Mouse (Mus musculus) MEL (cell line): ENCODE data around the gene Bcl7c. TPM values are rescaled to one million over a fixed set of nuclear protein-coding genes. Genes with fewer than 3 reads are reported as not detected.
A peak's percentile ranks its signal among the peaks of the same experiment; 100 is the strongest.
"Not testable (repeated sequence)": the region's sequence is repeated elsewhere in the genome, so short reads cannot be mapped to it uniquely, and the experiment has no call there.

Experiments used
- DNase-seq: peaks from one replicate; pipeline ENCODE4 v3.0.0; 2011; ENCODE audit warnings: low read depth, low spot score
- H3K27ac ChIP-seq: 2 replicates; pipeline ENCODE4 v1.5.1; 2012; ENCODE audit warnings: low read depth, mild to moderate bottlenecking, control low read depth, low read length, moderate library complexity; ENCODE audit not compliant: control insufficient read depth
- H3K27me3 ChIP-seq, 2 experiments: fragments of 150-350 bp in 1 of 2; sonication (generic) in 1 of 2; 2 replicates each; pipeline ENCODE4 v1.6.1; 2012; ENCODE audit warnings: low read length in 2 of 2, mild to moderate bottlenecking in 2 of 2, improper control_type of control experiment in 1 of 2, moderate library complexity in 1 of 2; ENCODE audit not compliant: insufficient read depth in 2 of 2, control insufficient read depth in 1 of 2
- H3K36me3 ChIP-seq, 2 experiments: 2 replicates each; pipeline ENCODE4 v1.6.1; 2012 to 2014; ENCODE audit warnings: low read length in 2 of 2, improper control_type of control experiment in 1 of 2, inconsistent platforms in 1 of 2, mild to moderate bottlenecking in 1 of 2; ENCODE audit not compliant: insufficient read depth in 2 of 2, control insufficient read depth in 1 of 2
- H3K4me1 ChIP-seq, 2 experiments: fragments of 150-350 bp in 1 of 2; sonication (generic) in 1 of 2; 2 replicates each; pipeline ENCODE4 v1.6.1; 2012; ENCODE audit warnings: low read length in 2 of 2, improper control_type of control experiment in 1 of 2, mild to moderate bottlenecking in 1 of 2; ENCODE audit not compliant: insufficient read depth in 2 of 2, control insufficient read depth in 1 of 2
- H3K4me3 ChIP-seq, 2 experiments: fragments of 150-350 bp in 1 of 2; sonication (generic) in 1 of 2; 2 replicates each; pipeline ENCODE4 v1.5.1; 2012; ENCODE audit warnings: low read depth in 2 of 2, low read length in 2 of 2, mild to moderate bottlenecking in 2 of 2, moderate library complexity in 2 of 2, control low read depth in 1 of 2, improper control_type of control experiment in 1 of 2; ENCODE audit not compliant: control insufficient read depth in 1 of 2, insufficient read depth in 1 of 2
- H3K79me2 ChIP-seq: 2 replicates; pipeline ENCODE4 v1.6.1; 2012; ENCODE audit warnings: mild to moderate bottlenecking, low read length, moderate library complexity; ENCODE audit not compliant: control insufficient read depth, poor library complexity, insufficient read depth
- H3K9ac ChIP-seq: 2 replicates; pipeline ENCODE4 v1.6.1; 2012; ENCODE audit warnings: low read depth, mild to moderate bottlenecking, control low read depth, low read length, moderate library complexity; ENCODE audit not compliant: control insufficient read depth, poor library complexity, severe bottlenecking
- H3K9me3 ChIP-seq: fragments of 150-350 bp; sonication (generic); replicated peaks from 2 replicates; pipeline ENCODE4 v1.6.1; 2012; ENCODE audit warnings: mild to moderate bottlenecking, low read length, improper control_type of control experiment, moderate library complexity; ENCODE audit not compliant: insufficient read depth
- EP300 ChIP-seq, 2 experiments: IDR thresholded peaks; 2 replicates each; pipeline ENCODE4 v1.6.1; 2011; ENCODE audit warnings: improper control_type of control experiment in 2 of 2, low read length in 2 of 2, low read depth in 1 of 2, mild to moderate bottlenecking in 1 of 2
- GATA1 ChIP-seq: IDR thresholded peaks from 2 replicates; pipeline ENCODE4 v1.6.1; 2011; ENCODE audit warnings: low read depth, low read length, improper control_type of control experiment
- KAT2A ChIP-seq: conservative IDR thresholded peaks from 2 replicates; pipeline ENCODE4 v1.6.1; 2012; ENCODE audit warnings: low read depth, low read length, improper control_type of control experiment, inconsistent platforms
- MAX ChIP-seq: IDR thresholded peaks from 2 replicates; pipeline ENCODE4 v1.6.1; 2011; ENCODE audit warnings: low read length, improper control_type of control experiment
- POLR2A ChIP-seq, 2 experiments: IDR thresholded peaks; 2 replicates each; pipeline ENCODE4 v1.6.1; 2011 to 2012; ENCODE audit warnings: low read length in 2 of 2, mild to moderate bottlenecking in 2 of 2, control low read depth in 1 of 2, improper control_type of control experiment in 1 of 2, low read depth in 1 of 2, moderate library complexity in 1 of 2; ENCODE audit not compliant: control insufficient read depth in 1 of 2, insufficient read depth in 1 of 2, poor library complexity in 1 of 2
- RAD21 ChIP-seq: IDR thresholded peaks from 2 replicates; pipeline ENCODE4 v1.6.1; 2011; ENCODE audit warnings: mild to moderate bottlenecking, low read depth, low read length, improper control_type of control experiment
- TAL1 ChIP-seq: IDR thresholded peaks from 2 replicates; pipeline ENCODE4 v1.6.1; 2012; ENCODE audit warnings: mild to moderate bottlenecking, inconsistent platforms, low read length, moderate library complexity, mixed read lengths
- TCF12 ChIP-seq: IDR thresholded peaks from 2 replicates; pipeline ENCODE4 v1.6.1; 2014; ENCODE audit warnings: low read depth, mild to moderate bottlenecking, inconsistent platforms, low read length, improper control_type of control experiment, moderate library complexity
- UBTF ChIP-seq: IDR thresholded peaks from 2 replicates; pipeline ENCODE4 v1.6.1; 2012; ENCODE audit warnings: low read depth, mild to moderate bottlenecking, inconsistent platforms, low read length, improper control_type of control experiment, moderate library complexity, borderline replicate concordance; ENCODE audit not compliant: insufficient read depth
- USF1 ChIP-seq: IDR thresholded peaks from 2 replicates; pipeline ENCODE4 v1.6.1; 2014; ENCODE audit warnings: low read depth, mild to moderate bottlenecking, inconsistent platforms, low read length, improper control_type of control experiment, moderate library complexity
- USF2 ChIP-seq, 2 experiments: IDR thresholded peaks; 2 replicates each; pipeline ENCODE4 v1.6.1; 2011 to 2012; ENCODE audit warnings: improper control_type of control experiment in 2 of 2, low read length in 2 of 2, borderline replicate concordance in 1 of 2, inconsistent platforms in 1 of 2, low read depth in 1 of 2, mild to moderate bottlenecking in 1 of 2; ENCODE audit not compliant: insufficient read depth in 1 of 2
- ZMIZ1 ChIP-seq: IDR thresholded peaks from 2 replicates; pipeline ENCODE4 v1.6.1; 2012; ENCODE audit warnings: low read depth, mild to moderate bottlenecking, inconsistent platforms, low read length, improper control_type of control experiment, moderate library complexity
- polyA plus RNA-seq, 2 experiments: library from polyadenylated mRNA; stranded (reverse) in 1 of 2; unstranded in 1 of 2; fragments of >175 nt in 1 of 2; fragments of >200 nt in 1 of 2; gene quantifications; 2 replicates each; pipeline versions ENCODE4 v1.2.1 to v1.2.4; 2012; ENCODE audit warnings: low replicate concordance in 2 of 2, low read depth in 1 of 2; ENCODE audit not compliant: insufficient read length in 2 of 2, insufficient read depth in 1 of 2, missing spikeins in 1 of 2
- total RNA-seq: library from RNA; depleted of rRNA; stranded (reverse); fragments of 300-350 nt; gene quantifications from 2 replicates; pipeline ENCODE4 v1.2.3, GENCODE M21; 2012

Bcl7c gene
- total and polyA plus RNA-seq, 3 experiments, result 72.4 to 98.4 TPM; not detected in 1

GRCm38 (mm10) chr7:127700712-127701331 lies 7.9 kb downstream of the Bcl7c start:
- TF ChIP-seq POLR2A (IDR thresholded peaks at IDR 0.05; ENCODE audit: control insufficient read depth in 1 of 2, insufficient read depth in 1 of 2, low read depth in 1 of 2, low read length in 2 of 2, poor library complexity in 1 of 2), result no peak
- peak; percentile 78 for TF ChIP-seq GATA1
- 0 out of 4 replicates have a peak, but pooled peaks of 1 of the 2 experiments have one; percentile 10 for TF ChIP-seq EP300 (IDR thresholded peaks at IDR 0.05; ENCODE audit: low read depth in 1 of 2, low read length in 2 of 2)
- Histone ChIP-seq H3K9ac (no peak overlapping the region), H3K27me3 (no peaks in the 10 kb centered on the region), H3K36me3 (peaks cover 0 to 9% of the 10 kb centered on the region in 2 experiments; a peak in 2 of 4 replicates), H3K9me3 (no peaks in the 10 kb centered on the region), H3K4me3 (no peak overlapping the region), H3K27ac (no peak overlapping the region), H3K79me2 (no peaks in the 10 kb centered on the region), H3K4me1 (peaks cover 10 to 11% of the 10 kb centered on the region in 2 experiments)
- peak; percentile 35 for DNase-seq

DNA sequence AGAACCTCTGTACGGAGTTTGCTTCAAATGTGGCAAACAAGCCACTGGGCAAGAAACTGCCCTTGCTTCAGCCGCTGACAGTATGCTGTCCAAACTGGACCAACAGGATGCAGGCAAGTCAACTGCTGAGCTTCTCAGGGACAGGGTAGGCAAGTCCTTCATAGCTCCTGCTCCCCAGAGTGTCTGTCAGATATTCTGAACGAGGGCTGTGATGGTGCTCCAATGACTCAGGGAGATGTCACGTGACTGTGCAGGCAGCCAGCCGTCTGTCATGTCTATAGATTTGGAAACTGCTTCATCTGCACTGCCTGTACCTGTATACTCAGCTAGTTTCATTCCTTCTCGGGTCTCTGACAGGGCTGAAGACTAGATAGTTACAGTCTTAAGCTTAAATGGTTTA lies 9.7 kb downstream of the Bcl7c start:
- no peak overlapping the region for H3K27ac ChIP-seq
- peaks cover 10 to 11% of the 10 kb centered on the region in 2 experiments for H3K4me1 ChIP-seq
- H3K4me3 ChIP-seq, result no peak overlapping the region
- no peaks in the 10 kb centered on the region for H3K9me3 ChIP-seq
- H3K9ac ChIP-seq, result no peak overlapping the region
- no peak for TF ChIP-seq TAL1
- no peak for TF ChIP-seq RAD21
- TF ChIP-seq MAX, result no peak
- no peak for TF ChIP-seq KAT2A
- no peak for TF ChIP-seq ZMIZ1
- no peak for TF ChIP-seq USF1
- no peak for TF ChIP-seq UBTF
- no peak for TF ChIP-seq USF2 (IDR thresholded peaks at IDR 0.05; ENCODE audit: borderline replicate concordance in 1 of 2, insufficient read depth in 1 of 2, low read depth in 1 of 2, low read length in 2 of 2)
- TF ChIP-seq, all 39 proteins: peak for 0
- H3K36me3 ChIP-seq, result peaks cover 0 to 9% of the 10 kb centered on the region in 2 experiments; a peak in 2 of 4 replicates
- no peak for DNase-seq
- no peaks in the 10 kb centered on the region for H3K27me3 ChIP-seq
- H3K79me2 ChIP-seq, result no peaks in the 10 kb centered on the region

DNA sequence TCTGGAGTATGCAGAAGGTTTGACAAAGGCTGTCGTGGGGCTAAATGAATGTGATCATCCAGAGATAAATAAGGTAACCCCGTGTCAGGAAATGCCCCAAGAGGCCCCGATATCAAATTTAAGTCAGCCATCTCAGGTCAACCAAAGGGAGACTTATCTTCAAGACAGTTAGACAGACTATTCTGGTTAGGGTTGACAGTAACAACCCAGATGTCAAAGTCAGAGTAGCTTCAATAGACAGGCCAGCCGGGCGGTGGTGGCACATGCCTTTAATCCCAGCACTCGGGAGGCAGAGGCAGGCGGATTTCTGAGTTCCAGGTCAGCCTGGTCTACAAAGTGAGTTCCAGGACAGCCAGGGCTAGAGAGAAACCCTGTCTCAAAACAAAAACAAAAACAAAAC lies 15.0 kb downstream of the Bcl7c start:
- not testable (repeated sequence) for H3K9ac ChIP-seq, H3K4me1 ChIP-seq, H3K27me3 ChIP-seq, H3K9me3 ChIP-seq, DNase-seq, H3K36me3 ChIP-seq, H3K27ac ChIP-seq, H3K4me3 ChIP-seq, H3K79me2 ChIP-seq
- 0 out of 2 replicates have a peak, but pooled peaks have one; percentile 12 for TF ChIP-seq TCF12
